Mouse (Mus musculus) hindbrain, embryonic 15.5 days (tissue): ENCODE measurements around the gene Irs1. TPM values are rescaled to one million over a fixed set of nuclear protein-coding genes. Genes with fewer than 3 reads are reported as not detected.

ENCODE experiments used
- ATAC-seq: fragments of 200-750 bp; cut with Nextera tagmentation; 2 replicates; pipeline ENCODE4 v1.8.0; 2017; ENCODE audit warnings: low read depth, moderate number of reproducible peaks, moderate TSS enrichment; ENCODE audit not compliant: low FRiP score
- H3K27ac ChIP-seq: fragments of 300-500 bp; sonication (generic); replicated peaks from 2 replicates; pipeline ENCODE4 v1.5.1; 2015; ENCODE audit warnings: mild to moderate bottlenecking, inconsistent platforms
- H3K27me3 ChIP-seq: fragments of 300-500 bp; sonication (generic); 2 replicates; pipeline ENCODE4 v1.6.1; 2015; ENCODE audit warnings: control low read depth, inconsistent platforms
- H3K36me3 ChIP-seq: fragments of 300-500 bp; sonication (generic); 2 replicates; pipeline ENCODE4 v1.6.1; 2015; ENCODE audit warnings: control low read depth, inconsistent platforms
- H3K4me1 ChIP-seq: fragments of 300-500 bp; sonication (generic); replicated peaks from 2 replicates; pipeline ENCODE4 v1.6.1; 2015; ENCODE audit warnings: control low read depth, inconsistent platforms
- H3K4me2 ChIP-seq: fragments of 300-500 bp; sonication (generic); 2 replicates; pipeline ENCODE4 v1.6.1; 2015; ENCODE audit warnings: moderate library complexity, mild to moderate bottlenecking, inconsistent platforms
- H3K4me3 ChIP-seq: fragments of 300-500 bp; sonication (generic); 2 replicates; pipeline ENCODE4 v1.5.1; 2015; ENCODE audit warnings: mild to moderate bottlenecking, inconsistent platforms
- H3K9ac ChIP-seq: fragments of 300-500 bp; sonication (generic); 2 replicates; pipeline ENCODE4 v1.6.1; 2015; ENCODE audit warnings: inconsistent platforms
- H3K9me3 ChIP-seq: fragments of 300-500 bp; sonication (generic); 2 replicates; pipeline ENCODE4 v1.6.1; 2016; ENCODE audit warnings: control low read depth, inconsistent platforms
- WGBS: fragments of 180-500 bp; shearing (Covaris S2); methylation state at CpG from one replicate; pipeline ENCODE4 v1.1.7; 2015; 5-methylcytosine and 5-hydroxymethylcytosine counted together
- polyA plus RNA-seq: library from polyadenylated mRNA; unstranded; fragments of >200 nt; fragmentation: Nextera tagmentation; extraction: Ambion mirVana; gene quantifications from 2 replicates; pipeline ENCODE4 v1.2.1, GENCODE M21; 2015

Irs1 gene
- polyA plus RNA-seq, result 9.0 and 9.5 TPM in 2 replicates

DNA sequence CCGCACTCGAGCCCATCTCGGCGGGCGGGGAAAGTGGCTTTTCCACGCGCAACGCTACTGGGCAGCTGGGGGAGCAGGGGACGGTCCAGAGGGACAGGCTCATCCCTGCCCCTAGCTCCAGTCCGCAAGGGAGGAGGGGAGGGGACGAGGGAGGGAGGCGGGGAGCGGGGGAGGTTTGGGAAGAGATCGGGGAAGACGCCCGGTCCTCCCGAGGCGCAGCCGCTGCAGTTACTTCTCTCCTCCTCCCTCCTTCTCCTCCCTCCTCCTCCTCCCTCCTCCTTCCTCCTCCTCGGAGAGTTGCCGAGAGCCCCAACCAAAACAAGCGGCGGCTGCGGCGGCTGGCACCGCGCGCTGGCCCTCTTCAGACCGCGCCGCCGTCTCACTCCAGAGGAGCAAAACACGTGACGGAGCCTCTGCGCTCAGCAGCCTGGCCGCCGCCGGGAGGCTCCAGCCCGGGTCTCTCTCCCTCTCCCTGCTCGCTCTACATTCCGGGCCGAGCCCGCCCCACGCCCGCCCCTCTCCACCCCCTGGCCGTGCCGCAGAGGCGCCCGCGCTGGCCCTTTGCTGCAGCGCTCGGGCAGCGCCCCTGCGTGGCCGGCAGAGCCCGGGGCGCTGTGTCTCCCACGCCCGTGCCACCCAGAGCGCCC lies at the start of gene Irs1:
Irs1 (minus strand) TSS at position 266 of the 647 bp plus-strand sequence.
- peaks cover 52% of the 10 kb centered on the region for H3K4me1 ChIP-seq
- no peaks in the 10 kb centered on the region for H3K27me3 ChIP-seq
- H3K36me3 ChIP-seq, result 0 out of 2 replicates have a peak, but pooled peaks cover 4% of the 10 kb centered on the region
- peak within 1 kb of the TSS; percentile 99 for H3K27ac ChIP-seq
- WGBS, result under 1% methylated on average over 58 of the region's 60 CpGs
- H3K4me2 ChIP-seq, result peak within 1 kb of the TSS; percentile 91
- H3K4me3 ChIP-seq, result peak within 1 kb of the TSS; percentile 83
- H3K9ac ChIP-seq, result peak within 1 kb of the TSS; percentile 91
- peak; percentile 84 for ATAC-seq
- no peaks in the 10 kb centered on the region for H3K9me3 ChIP-seq

DNA sequence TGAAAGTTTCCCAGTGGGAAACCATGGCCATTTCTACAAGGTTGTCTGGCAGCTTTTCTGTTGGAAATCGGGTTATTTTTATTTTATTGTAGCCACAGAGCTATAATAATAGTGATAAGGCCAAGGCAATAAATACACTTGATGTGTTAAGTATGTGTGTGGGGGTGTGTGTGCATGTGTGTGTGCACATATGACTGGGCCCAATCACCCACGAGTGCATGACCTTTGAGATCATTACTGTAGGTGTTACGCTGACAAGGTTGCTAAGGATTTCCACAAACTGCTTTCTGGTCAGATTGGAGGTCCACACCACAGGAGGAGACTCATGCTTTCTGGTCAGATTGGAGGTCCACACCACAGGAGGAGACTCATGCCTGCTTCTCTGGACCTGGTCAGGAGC lies 43.3 kb upstream of the Irs1 start:
- no peak overlapping the region for H3K4me3 ChIP-seq
- no peak overlapping the region for H3K27ac ChIP-seq
- WGBS, result 86% methylated on average over 3 of the region's 3 CpGs
- H3K9ac ChIP-seq, result no peak overlapping the region
- H3K9me3 ChIP-seq, result no peaks in the 10 kb centered on the region
- ATAC-seq, result no peak
- no peaks in the 10 kb centered on the region for H3K27me3 ChIP-seq
- no peak overlapping the region for H3K4me2 ChIP-seq
- no peaks in the 10 kb centered on the region for H3K4me1 ChIP-seq
- no peaks in the 10 kb centered on the region for H3K36me3 ChIP-seq

DNA sequence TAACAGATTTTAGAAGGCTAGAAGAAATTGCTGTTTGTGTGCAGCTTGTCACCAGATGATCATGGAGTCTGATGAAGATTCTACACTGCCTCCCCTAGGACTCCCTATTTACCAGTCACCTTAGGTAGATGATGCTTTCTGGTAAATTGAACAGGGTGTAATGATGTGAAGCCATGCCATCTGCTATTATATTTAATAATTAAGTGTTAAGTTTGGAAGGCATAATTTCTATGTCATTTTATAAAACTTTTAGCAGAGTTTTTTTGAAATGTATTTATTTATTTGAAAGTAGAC lies 38.7 kb upstream of the Irs1 start:
- Histone ChIP-seq H3K36me3 (no peaks in the 10 kb centered on the region), H3K4me2 (no peak overlapping the region), H3K4me1 (no peaks in the 10 kb centered on the region), H3K9ac (no peak overlapping the region), H3K4me3 (no peak overlapping the region), H3K9me3 (no peaks in the 10 kb centered on the region), H3K27me3 (no peaks in the 10 kb centered on the region), H3K27ac (no peak overlapping the region)
- ATAC-seq, result no peak

DNA sequence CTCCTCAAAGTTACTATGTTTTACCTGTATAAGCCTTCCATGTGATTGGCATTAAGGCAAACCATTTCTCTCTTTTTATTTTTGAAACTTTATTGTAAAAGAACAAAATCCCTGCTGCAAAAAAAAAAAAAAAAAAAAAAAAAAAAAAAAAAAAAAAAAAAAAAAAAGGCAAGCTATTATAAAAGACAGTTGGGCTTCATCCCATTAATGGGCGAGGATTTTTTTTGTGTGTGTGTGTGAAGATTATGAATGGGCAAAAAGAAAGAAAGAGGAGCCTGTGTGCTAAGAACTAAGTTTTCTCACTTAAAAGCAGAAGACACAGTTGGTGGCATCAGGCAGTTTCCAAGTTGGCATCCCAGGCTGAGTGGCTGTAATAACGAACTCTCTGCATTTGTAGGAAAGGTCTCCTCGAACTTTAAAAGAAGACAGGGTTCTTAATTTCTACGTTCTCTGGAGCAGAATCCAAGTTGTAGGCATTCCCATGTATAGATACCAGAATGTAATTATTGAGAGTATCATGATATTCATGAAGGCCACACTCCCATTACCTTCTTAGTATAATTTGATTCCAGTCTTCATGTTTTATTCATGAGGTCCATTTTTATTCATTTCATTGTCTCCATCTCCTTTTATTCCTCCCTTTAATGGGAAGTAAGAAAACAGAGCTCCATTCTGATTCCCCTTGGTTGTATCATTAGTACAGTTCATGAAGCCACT lies 38.2 kb upstream of the Irs1 start:
- Histone ChIP-seq H3K27ac (no peak overlapping the region), H3K4me1 (peaks cover 2% of the 10 kb centered on the region; the same call in 1 of the 2 replicates), H3K9ac (no peak overlapping the region), H3K9me3 (no peaks in the 10 kb centered on the region), H3K4me2 (no peak overlapping the region), H3K27me3 (no peaks in the 10 kb centered on the region), H3K4me3 (no peak overlapping the region), H3K36me3 (no peaks in the 10 kb centered on the region)
- ATAC-seq, result no peak
- WGBS, result 40% methylated on average over 4 of the region's 4 CpGs

DNA sequence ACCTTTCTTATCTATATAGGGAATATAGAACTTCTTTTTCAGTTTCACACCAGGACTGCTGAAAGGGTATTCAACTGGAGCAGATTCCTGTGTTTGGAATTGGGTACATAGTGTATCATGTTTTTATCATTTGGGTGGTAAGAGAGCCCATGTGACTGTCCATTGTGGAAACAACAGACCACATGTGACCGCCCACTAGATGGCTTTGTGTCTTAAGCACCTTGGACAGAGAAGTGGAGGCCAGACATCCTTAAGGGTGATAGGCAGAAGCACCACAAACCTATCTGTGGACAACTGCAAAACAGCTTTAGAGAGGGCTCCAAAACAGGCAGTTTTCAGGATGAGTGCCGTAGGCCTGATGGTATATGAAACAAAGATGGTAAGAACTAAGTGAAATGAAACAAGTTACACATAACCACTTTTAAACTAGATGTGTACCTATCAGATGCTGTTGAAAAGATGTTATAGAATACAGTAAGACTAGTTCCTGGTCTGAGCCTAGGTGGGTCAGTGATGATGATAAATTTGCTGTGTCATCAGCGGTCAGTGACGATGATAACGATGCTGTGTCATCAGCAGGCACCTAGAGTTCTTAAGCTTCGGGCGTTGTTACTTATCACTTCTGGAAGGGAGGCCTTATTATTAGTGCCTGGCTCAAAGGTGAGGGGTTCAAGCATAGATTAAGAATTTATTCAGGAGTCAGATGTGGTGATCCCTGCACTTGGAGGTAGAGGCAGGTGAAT lies 37.0 kb upstream of the Irs1 start:
- ATAC-seq, result no peak
- WGBS, result 95% methylated on average over 7 of the region's 7 CpGs
- H3K36me3 ChIP-seq, result no peaks in the 10 kb centered on the region
- no peak overlapping the region for H3K4me3 ChIP-seq
- H3K27ac ChIP-seq, result no peak overlapping the region
- no peak overlapping the region for H3K9ac ChIP-seq
- H3K4me1 ChIP-seq, result peaks cover 9% of the 10 kb centered on the region; the same call in 1 of the 2 replicates
- no peaks in the 10 kb centered on the region for H3K27me3 ChIP-seq
- no peaks in the 10 kb centered on the region for H3K9me3 ChIP-seq
- H3K4me2 ChIP-seq, result no peak overlapping the region

DNA sequence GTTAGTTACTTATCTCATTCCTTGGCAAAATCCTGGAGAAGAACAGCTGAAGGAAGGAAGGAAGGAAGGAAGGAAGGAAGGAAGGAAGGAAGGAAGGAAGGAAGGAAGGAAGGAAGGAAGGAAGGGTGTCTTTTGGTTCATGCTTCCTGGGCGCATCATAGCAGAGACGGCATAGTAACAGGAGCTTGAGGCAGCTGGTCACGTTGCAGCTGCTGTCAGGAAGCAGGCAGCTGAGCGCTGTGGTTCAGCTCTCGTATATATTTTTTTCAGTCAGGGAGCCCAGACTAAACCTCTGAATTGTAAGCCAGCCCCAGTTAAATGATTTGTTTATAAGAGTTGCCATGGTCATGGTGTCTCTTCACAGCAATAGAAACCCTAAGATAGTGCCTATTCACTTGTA lies 34.9 kb upstream of the Irs1 start:
- Histone ChIP-seq H3K4me1 (peaks cover 15% of the 10 kb centered on the region), H3K4me2 (no peak overlapping the region), H3K9me3 (no peaks in the 10 kb centered on the region), H3K9ac (no peak overlapping the region), H3K27ac (no peak overlapping the region), H3K27me3 (no peaks in the 10 kb centered on the region), H3K36me3 (no peaks in the 10 kb centered on the region), H3K4me3 (no peak overlapping the region)
- WGBS, result 83% methylated on average over 5 of the region's 5 CpGs
- no peak for ATAC-seq

DNA sequence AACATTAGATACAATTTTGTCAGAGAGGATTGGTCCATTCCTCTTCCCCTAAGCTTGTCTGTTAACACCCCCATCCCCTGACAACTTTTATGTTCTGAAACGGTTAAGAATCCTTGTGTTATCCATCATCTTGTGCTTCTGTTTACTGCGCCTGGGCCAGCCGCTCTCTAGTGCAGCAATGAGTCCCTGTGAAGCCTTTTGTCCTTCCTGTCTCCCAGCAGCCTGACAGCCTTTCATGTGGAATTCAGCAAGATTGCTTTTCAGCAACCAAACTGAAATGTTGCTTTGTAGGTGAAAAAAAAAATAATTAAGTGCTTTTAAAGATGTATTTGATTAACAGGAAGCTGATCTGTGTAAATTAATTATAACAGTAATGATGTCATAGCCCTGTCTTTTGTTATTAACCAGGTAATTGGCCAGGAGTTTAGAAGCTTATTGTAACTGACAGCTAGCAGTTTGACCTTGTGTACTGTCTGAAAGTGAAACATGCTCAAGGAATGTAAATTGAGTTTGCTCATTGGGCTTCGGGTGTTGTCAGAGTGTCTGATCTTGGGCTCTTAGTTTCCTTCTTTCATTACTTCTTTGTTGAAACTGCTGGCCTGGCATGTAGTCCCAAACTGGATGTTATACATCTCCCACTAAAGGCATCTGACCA lies 33.0 kb upstream of the Irs1 start:
- peaks cover 28% of the 10 kb centered on the region for H3K4me1 ChIP-seq
- H3K36me3 ChIP-seq, result no peaks in the 10 kb centered on the region
- H3K9me3 ChIP-seq, result no peaks in the 10 kb centered on the region
- no peak overlapping the region for H3K4me3 ChIP-seq
- H3K4me2 ChIP-seq, result no peak overlapping the region
- H3K27ac ChIP-seq, result peak overlapping the region; percentile 20; the same call in 1 of the 2 replicates
- WGBS, result 18% methylated on average over 4 of the region's 4 CpGs
- H3K27me3 ChIP-seq, result no peaks in the 10 kb centered on the region
- no peak for ATAC-seq
- 0 out of 2 replicates have a peak overlapping the region, but pooled peaks have one; percentile 3 for H3K9ac ChIP-seq

DNA sequence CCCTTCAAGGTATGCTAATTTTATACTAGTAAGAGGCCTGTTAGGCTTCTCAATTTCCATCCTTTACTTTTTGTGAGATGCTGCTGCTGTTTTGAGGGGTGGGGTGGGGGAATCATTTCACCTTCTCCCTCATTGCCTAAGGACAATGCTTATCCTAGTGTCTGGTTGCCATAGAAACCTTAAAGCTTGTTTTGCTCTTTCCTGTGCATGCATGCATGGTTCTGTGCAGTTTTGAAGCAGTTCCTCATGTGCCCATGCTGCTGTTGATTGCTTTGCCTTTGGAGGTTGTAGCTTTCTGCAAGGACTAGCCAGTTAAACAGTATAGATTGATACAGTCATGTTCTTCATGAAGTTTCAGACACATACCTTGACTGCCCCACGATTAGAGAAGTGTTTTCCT lies 30.2 kb upstream of the Irs1 start:
- no peaks in the 10 kb centered on the region for H3K9me3 ChIP-seq
- no peaks in the 10 kb centered on the region for H3K27me3 ChIP-seq
- no peak overlapping the region for H3K9ac ChIP-seq
- ATAC-seq, result no peak
- H3K4me2 ChIP-seq, result no peak overlapping the region
- H3K27ac ChIP-seq, result 0 out of 2 replicates have a peak overlapping the region, but pooled peaks have one; percentile 25
- peaks cover 33% of the 10 kb centered on the region for H3K4me1 ChIP-seq
- no peaks in the 10 kb centered on the region for H3K36me3 ChIP-seq
- WGBS, result 64% methylated on average over 1 of the region's 1 CpGs
- no peak overlapping the region for H3K4me3 ChIP-seq

DNA sequence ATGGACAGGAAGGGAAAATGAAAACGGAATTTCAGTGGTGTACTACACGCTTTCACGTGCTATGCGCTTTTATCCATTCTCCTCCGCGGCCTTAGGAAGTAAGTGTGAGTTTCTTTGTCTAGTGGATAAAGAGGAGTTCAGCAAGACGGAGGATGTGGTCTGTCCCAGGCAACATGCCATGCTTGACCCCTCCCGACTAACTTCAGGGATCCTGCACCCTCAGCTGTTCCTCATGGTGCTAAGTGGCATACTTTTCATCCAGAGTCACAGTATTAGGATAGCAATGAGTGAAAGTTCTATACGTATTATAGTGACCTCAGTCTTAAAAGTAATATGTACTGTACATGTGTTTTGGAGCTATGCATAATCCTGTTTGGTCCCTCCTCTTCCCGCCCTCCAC lies 29.6 kb upstream of the Irs1 start:
- ATAC-seq, result no peak
- 39% methylated on average over 10 of the region's 10 CpGs for WGBS
- no peaks in the 10 kb centered on the region for H3K36me3 ChIP-seq
- H3K4me1 ChIP-seq, result peaks cover 35% of the 10 kb centered on the region
- peak overlapping the region; percentile 9; the same call in 1 of the 2 replicates for H3K4me3 ChIP-seq
- peak overlapping the region; percentile 40 for H3K4me2 ChIP-seq
- H3K9ac ChIP-seq, result no peak overlapping the region
- H3K27ac ChIP-seq, result peak overlapping the region; percentile 64; the same call in 1 of the 2 replicates
- H3K27me3 ChIP-seq, result no peaks in the 10 kb centered on the region
- no peaks in the 10 kb centered on the region for H3K9me3 ChIP-seq

DNA sequence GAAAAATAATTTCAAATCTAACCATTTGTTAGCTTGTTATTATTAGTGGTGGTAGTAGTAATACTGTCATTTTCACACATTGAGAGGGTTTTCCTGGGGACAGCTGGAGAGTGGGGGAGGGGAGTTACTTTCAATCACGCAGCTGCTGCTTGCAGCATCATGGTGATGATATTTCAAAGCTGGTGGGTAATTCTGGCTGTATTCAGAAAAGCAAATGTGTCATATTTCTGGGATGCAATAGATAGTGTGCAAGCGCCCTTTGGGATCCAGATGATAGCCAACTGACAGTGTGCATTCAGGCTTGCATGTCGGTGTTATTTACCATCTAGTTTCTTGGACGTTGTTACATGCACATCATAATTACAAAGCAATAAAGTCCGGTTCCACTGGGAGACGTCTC lies 29.2 kb upstream of the Irs1 start:
- Histone ChIP-seq H3K9ac (no peak overlapping the region), H3K9me3 (no peaks in the 10 kb centered on the region), H3K36me3 (no peaks in the 10 kb centered on the region), H3K4me3 (peak overlapping the region; percentile 9; the same call in 1 of the 2 replicates), H3K4me2 (peak overlapping the region; percentile 40), H3K4me1 (peaks cover 37% of the 10 kb centered on the region), H3K27ac (peak overlapping the region; percentile 64), H3K27me3 (no peaks in the 10 kb centered on the region)
- 28% methylated on average over 6 of the region's 6 CpGs for WGBS
- no peak for ATAC-seq

DNA sequence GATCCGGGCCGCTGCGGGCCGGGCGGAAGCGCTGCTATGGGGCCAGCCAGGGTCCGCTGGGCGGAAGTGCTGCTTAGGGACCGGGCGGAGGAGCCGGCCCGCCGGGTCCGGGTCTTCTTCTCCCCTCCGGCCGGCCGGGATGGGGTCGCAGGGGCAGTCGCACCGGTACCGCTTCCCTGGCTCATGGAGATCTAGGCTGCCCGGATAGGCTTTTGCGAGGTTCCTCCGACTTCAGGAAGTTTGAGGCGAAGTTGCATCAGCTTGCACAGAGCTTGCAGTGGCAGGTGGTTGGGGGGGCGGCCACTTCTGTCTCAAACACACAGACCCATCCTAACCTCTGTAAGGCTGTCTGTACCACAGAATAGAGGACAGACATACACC lies 25.5 kb upstream of the Irs1 start:
- whole genome bisulfite sequencing, result under 1% methylated on average over 26 of the region's 26 CpGs
- no peaks in the 10 kb centered on the region for H3K27me3 ChIP-seq
- H3K9me3 ChIP-seq, result no peaks in the 10 kb centered on the region
- peaks cover 28% of the 10 kb centered on the region for H3K4me1 ChIP-seq
- peak overlapping the region; percentile 94 for H3K4me3 ChIP-seq
- peak overlapping the region; percentile 95 for H3K9ac ChIP-seq
- no peak for ATAC-seq
- H3K36me3 ChIP-seq, result no peaks in the 10 kb centered on the region
- H3K27ac ChIP-seq, result peak overlapping the region; percentile 98
- H3K4me2 ChIP-seq, result peak overlapping the region; percentile 65
